Mouse (Mus musculus) intestine, embryonic 14.5 days (tissue): ENCODE data around the gene Rras. TPM values are rescaled to one million over a fixed set of nuclear protein-coding genes. Genes with fewer than 3 reads are reported as not detected.
A peak's percentile ranks its signal among the peaks of the same experiment; 100 is the strongest.

Source experiments
- ATAC-seq: fragments of 200-750 bp; cut with Nextera tagmentation; replicated peaks from 2 replicates; pipeline ENCODE4 v1.8.0; 2017; ENCODE audit warnings: low read depth, moderate number of reproducible peaks, moderate TSS enrichment, moderate library complexity; ENCODE audit not compliant: low FRiP score, low TSS enrichment
- DNase-seq: peaks from one replicate; pipeline ENCODE4 v3.0.0-alpha.2; 2018; ENCODE audit warnings: low spot score
- H3K27ac ChIP-seq: fragments of 300-500 bp; sonication (generic); 2 replicates; pipeline ENCODE4 v1.5.1; 2014; ENCODE audit warnings: low read depth, mild to moderate bottlenecking, control low read depth
- H3K27me3 ChIP-seq: fragments of 300-500 bp; sonication (generic); replicated peaks from 2 replicates; pipeline ENCODE4 v1.6.1; 2014; ENCODE audit warnings: low read length, control low read depth; ENCODE audit not compliant: control insufficient read depth, insufficient read depth
- H3K36me3 ChIP-seq: fragments of 300-500 bp; sonication (generic); 2 replicates; pipeline ENCODE4 v1.6.1; 2014; ENCODE audit warnings: low read length, control low read depth; ENCODE audit not compliant: control insufficient read depth, insufficient read depth
- H3K4me1 ChIP-seq: fragments of 300-500 bp; sonication (generic); replicated peaks from 2 replicates; pipeline ENCODE4 v1.6.1; 2014; ENCODE audit warnings: low read length, control low read depth, mixed read lengths; ENCODE audit not compliant: control insufficient read depth, insufficient read depth
- H3K4me2 ChIP-seq: fragments of 300-500 bp; sonication (generic); 2 replicates; pipeline ENCODE4 v1.6.1; 2014; ENCODE audit warnings: low read length
- H3K4me3 ChIP-seq: fragments of 300-500 bp; sonication (generic); 2 replicates; pipeline ENCODE4 v1.5.1; 2014; ENCODE audit warnings: low read depth, low read length, control low read depth, mixed read lengths
- H3K9ac ChIP-seq: fragments of 300-500 bp; sonication (generic); 2 replicates; pipeline ENCODE4 v1.6.1; 2014; ENCODE audit warnings: mild to moderate bottlenecking, low read length
- H3K9me3 ChIP-seq: fragments of 300-500 bp; sonication (generic); 2 replicates; pipeline ENCODE4 v1.6.1; 2016; ENCODE audit warnings: low read length, control low read depth; ENCODE audit not compliant: control insufficient read depth
- WGBS: fragments of 180-500 bp; shearing (Covaris S2); extraction: QIAGEN DNeasy Blood & Tissue Kit; methylation state at CpG from one replicate; pipeline ENCODE4 v1.1.7; 2014; 5-methylcytosine and 5-hydroxymethylcytosine counted together
- polyA plus RNA-seq: library from polyadenylated mRNA; unstranded; fragments of >200 nt; fragmentation: Nextera tagmentation; extraction: Ambion mirVana; gene quantifications from 2 replicates; pipeline ENCODE4 v1.2.1, GENCODE M21; 2014

Gene Rras
- polyA plus RNA-seq, 1 experiment from 2014 or later, result 69.1 TPM

- ATAC-seq (no peak), DNase-seq (peak; percentile 96)
- Histone ChIP-seq H3K4me2 (no peak overlapping the region), H3K9me3 (no peaks in the 10 kb centered on the region), H3K27me3 (no peaks in the 10 kb centered on the region), H3K9ac (no peak overlapping the region), H3K27ac (no peak overlapping the region), H3K36me3 (peaks cover 49% of the 10 kb centered on the region), H3K4me1 (peaks cover 17% of the 10 kb centered on the region), H3K4me3 (no peak overlapping the region)
- WGBS, result 32% methylated on average over 6 of the region's 6 CpGs
Observed at GRCm38 (mm10) chr7:44983085-44983484, 34.7 kb upstream of the Rras start.

GRCm38 (mm10) chr7:44983944-44984832 is 33.6 kb upstream of the Rras start:
- WGBS, result 78% methylated on average over 7 of the region's 7 CpGs
- no peaks in the 10 kb centered on the region for H3K9me3 ChIP-seq
- no peaks in the 10 kb centered on the region for H3K27me3 ChIP-seq
- ATAC-seq (no peak), DNase-seq (no peak)
- H3K4me3 ChIP-seq, result peak overlapping the region; percentile 99
- peak overlapping the region; percentile 68 for H3K4me2 ChIP-seq
- peaks cover 38% of the 10 kb centered on the region for H3K36me3 ChIP-seq
- no peak overlapping the region for H3K9ac ChIP-seq
- peaks cover 22% of the 10 kb centered on the region for H3K4me1 ChIP-seq
- no peak overlapping the region for H3K27ac ChIP-seq

GRCm38 (mm10) chr7:44984833-44985164 is 33.0 kb upstream of the Rras start:
- peaks cover 22% of the 10 kb centered on the region for H3K4me1 ChIP-seq
- no peak overlapping the region for H3K27ac ChIP-seq
- no peaks in the 10 kb centered on the region for H3K27me3 ChIP-seq
- H3K9ac ChIP-seq, result no peak overlapping the region; the same call in 1 of the 2 replicates
- ATAC-seq (no peak), DNase-seq (no peak)
- 28% methylated on average over 3 of the region's 3 CpGs for WGBS
- H3K4me3 ChIP-seq, result peak overlapping the region; percentile 99
- H3K4me2 ChIP-seq, result peak overlapping the region; percentile 68
- no peaks in the 10 kb centered on the region for H3K9me3 ChIP-seq
- peaks cover 32% of the 10 kb centered on the region for H3K36me3 ChIP-seq

GRCm38 (mm10) chr7:44985595-44986191 is 32.1 kb upstream of the Rras start:
- Histone ChIP-seq H3K9me3 (no peaks in the 10 kb centered on the region), H3K4me3 (peak overlapping the region; percentile 99), H3K36me3 (peaks cover 32% of the 10 kb centered on the region), H3K4me1 (peaks cover 22% of the 10 kb centered on the region), H3K4me2 (peak overlapping the region; percentile 68), H3K27me3 (no peaks in the 10 kb centered on the region), H3K27ac (peak overlapping the region; percentile 93), H3K9ac (peak overlapping the region; percentile 99)
- peak; percentile 11 for ATAC-seq
- under 1% methylated on average over 44 of the region's 45 CpGs for WGBS
- peak; percentile 86 for DNase-seq

GRCm38 (mm10) chr7:44986192-44986878 is 31.4 kb upstream of the Rras start, which contains the start of gene Prmt1:
Gene Prmt1 (minus strand): TSS chr7:44986568.
- Histone ChIP-seq H3K27me3 (no peaks in the 10 kb centered on the region), H3K9me3 (no peaks in the 10 kb centered on the region), H3K36me3 (peaks cover 32% of the 10 kb centered on the region), H3K27ac (peak within 1 kb of the TSS; percentile 93), H3K4me1 (peaks cover 22% of the 10 kb centered on the region), H3K9ac (peak within 1 kb of the TSS; percentile 99), H3K4me2 (peak within 1 kb of the TSS; percentile 77), H3K4me3 (peak within 1 kb of the TSS; percentile 99)
- WGBS, result under 1% methylated on average over 42 of the region's 42 CpGs
- ATAC-seq (peak; percentile 94), DNase-seq (peak; percentile 99)

GRCm38 (mm10) chr7:44986879-44987718 is 30.7 kb upstream of the Rras start:
- Histone ChIP-seq H3K4me2 (peak overlapping the region; percentile 77), H3K4me3 (peak overlapping the region; percentile 74), H3K36me3 (peaks cover 32% of the 10 kb centered on the region), H3K4me1 (peaks cover 22% of the 10 kb centered on the region), H3K27ac (peak overlapping the region; percentile 84), H3K27me3 (no peaks in the 10 kb centered on the region), H3K9ac (peak overlapping the region; percentile 80), H3K9me3 (no peaks in the 10 kb centered on the region)
- under 1% methylated on average over 29 of the region's 29 CpGs for WGBS
- DNase-seq, result peak; percentile 91
- peak; percentile 34 for ATAC-seq

GRCm38 (mm10) chr7:44996672-44997071 is 21.1 kb upstream of the Rras start:
- ATAC-seq, result no peak
- Histone ChIP-seq H3K4me1 (peaks cover 18% of the 10 kb centered on the region), H3K9me3 (no peaks in the 10 kb centered on the region), H3K27ac (peak overlapping the region; percentile 86; the same call in 1 of the 2 replicates), H3K9ac (peak overlapping the region; percentile 86), H3K27me3 (no peaks in the 10 kb centered on the region), H3K4me2 (peak overlapping the region; percentile 96), H3K36me3 (peaks cover 63% of the 10 kb centered on the region), H3K4me3 (peak overlapping the region; percentile 84)
- 10% methylated on average over 10 of the region's 10 CpGs for WGBS
- no peak for DNase-seq
